Mouse (Mus musculus) T-cell, adult 2 months (primary cell): ENCODE measurements around the gene Cul9.

Experiments used
- DNase-seq: peaks from one replicate; pipeline ENCODE4 v3.0.0; 2022; ENCODE audit warnings: low spot score

Gene Cul9

DNA sequence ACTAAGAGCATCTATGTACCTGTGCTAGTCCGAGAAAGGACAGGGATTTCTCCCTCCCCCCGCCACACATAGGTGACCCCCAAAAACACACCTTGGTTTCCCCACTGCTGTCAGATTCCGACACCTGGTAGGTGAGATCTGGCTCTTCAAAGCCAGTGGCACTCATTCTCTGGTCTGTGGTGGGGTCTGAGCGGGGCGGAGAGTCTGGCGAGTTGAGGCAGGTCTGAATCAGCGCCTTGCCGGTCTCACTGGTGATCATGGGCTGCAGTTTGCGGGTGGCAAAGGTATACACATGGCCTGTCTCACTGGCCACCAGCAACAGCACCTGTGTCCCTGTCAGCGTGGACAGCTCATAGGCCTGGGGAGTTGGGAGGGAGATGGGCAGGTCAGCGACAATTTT, 7.3 kb upstream of the Cul9 start:
- no peak for DNase-seq

DNA sequence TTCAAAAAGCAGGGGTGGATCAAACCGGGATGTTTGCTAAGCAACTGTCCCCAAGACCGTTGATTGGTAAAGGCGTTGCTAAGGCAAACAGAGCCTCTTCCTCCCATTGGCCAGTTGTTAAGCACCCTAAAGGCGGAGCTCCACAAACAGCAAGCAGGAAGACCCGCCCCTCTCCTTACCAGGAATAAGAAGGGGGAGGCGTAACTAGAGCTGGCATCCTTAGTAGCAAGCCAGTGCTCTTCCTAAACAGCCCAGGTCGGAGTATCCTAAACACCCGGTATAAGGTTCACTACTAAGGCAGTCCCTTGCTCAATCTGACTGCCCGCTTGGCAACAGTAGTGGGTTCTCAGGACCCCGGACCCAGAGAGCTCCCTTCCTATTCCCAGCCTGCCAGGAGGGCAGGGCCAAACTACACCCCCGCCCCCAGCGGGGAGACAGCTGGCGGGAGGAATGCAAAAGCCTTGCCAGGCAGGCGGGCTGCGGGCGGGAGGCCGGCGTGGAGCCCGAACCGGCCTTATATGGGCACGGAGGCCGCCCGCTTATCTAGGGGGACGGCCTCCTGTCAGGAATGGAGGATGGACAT, 6.7 kb upstream of the Cul9 start:
- peak; percentile 27 for DNase-seq

DNA sequence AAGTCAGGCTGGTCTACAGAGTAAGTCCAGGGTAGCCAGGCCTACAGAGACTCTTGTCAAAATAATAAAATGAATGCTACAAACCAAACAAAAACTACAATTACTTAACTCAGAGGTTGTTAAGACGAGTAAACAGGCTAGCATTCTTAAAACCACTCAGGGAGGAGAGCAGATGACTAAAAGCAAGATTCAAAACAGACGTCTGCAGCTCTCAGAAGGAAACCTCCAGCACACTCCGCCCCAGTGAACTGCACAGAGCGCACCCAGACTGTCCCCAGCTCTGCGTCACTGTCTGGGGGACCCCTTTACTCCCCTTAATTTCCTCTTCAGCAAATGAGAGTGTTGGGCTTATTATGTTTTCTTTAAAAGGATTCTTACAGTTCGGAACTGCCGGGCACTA, 6.0 kb upstream of the Cul9 start:
- DNase-seq: no peak

DNA sequence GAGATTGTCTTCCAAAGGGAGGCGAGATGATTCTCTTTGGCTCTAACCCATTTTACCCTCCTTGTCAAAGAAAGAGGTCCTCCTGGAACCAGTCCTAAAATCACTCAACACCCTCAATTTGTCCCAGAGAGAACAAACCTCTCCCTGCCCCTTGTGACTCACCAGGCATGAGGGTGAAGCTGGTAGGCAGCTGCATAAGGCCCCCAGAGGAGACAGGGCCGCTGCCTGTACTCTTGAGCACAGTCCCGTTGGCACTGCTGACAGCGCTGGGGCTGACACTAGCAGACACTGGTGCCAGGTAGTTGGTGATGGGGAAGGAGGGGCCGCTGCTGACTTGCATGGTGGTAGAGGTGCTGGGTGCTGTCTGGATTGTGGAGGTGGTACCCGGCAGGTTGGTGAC, 5.2 kb upstream of the Cul9 start:
- no peak for DNase-seq

DNA sequence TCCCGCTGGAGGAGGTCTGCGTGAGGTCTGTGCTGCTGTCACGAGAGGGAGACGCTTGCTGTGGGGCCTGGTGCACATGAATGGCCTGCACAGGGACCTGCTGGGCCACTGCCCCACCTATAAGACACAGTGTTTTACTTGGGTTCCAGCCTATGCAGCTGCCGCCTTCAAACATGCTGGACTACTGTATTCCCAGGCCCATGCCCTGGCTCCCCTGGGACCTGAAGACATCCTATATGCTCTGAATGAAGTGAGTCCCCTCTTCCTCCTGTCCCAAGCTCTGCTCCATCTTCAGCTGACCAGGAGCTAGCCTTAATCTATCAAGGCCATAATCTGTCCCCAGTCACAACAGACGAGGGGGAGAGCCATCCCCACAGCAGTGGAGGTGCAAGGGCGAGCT, 4.7 kb upstream of the Cul9 start:
- no peak for DNase-seq

DNA sequence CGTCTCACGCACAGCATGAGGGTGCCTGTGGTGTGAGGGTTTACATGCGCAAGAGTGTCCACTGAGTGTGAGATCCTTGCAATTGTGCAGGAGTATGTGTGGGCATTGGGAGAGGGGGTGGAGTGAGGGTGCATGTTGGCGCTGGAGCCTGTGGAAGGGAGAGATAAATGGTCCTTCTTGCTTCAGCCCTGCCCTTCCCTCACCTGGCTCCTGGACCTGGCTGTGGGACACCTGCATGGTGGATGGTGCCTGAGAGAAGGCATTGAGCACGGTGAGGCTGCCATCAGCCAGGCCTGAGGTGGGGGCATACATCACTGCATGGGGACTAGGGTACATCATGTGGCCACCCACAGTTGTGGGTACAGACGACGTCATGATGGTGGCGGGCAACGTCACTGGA, 3.5 kb upstream of the Cul9 start:
- no peak for DNase-seq

DNA sequence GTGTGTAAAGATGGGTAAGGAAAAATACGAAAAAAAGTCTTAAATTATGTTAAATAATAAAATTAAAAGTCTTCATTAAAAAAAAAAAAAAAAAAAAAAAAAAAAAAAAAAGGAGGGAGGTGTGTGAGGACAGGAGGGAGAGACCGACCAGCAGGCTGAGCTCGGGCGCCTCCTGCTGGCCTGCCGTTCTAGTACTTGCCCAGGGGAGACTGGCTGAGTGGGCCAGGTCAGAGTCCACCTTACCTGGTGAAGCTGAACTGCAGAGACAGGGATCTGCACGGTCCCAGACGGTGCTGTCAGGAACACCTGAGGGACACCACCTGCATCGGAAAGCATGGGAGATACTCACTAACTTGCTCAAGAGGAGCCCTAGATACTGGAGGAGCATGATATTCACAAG, 3.0 kb upstream of the Cul9 start:
- peak; percentile 26 for DNase-seq

DNA sequence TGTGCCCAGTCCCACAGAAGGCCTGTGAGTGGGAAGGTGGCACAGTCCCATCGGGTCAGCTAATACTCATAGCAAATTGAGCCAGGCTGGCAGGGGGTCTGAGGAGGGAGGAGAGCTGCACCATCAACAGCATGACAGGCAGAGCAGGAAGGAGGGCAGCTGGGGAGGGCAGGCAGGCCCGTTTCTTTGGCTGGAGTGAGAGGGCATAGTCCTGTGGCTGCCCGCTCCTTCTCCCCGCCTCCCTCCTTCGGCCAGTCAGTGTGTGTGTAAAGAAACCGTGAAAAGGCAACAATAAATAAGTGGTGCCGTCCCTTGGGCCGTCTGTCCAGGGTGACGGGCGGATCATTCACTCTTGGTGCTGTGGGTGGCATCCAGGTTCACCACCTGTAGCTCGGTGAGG, 2.6 kb upstream of the Cul9 start:
- no peak for DNase-seq

DNA sequence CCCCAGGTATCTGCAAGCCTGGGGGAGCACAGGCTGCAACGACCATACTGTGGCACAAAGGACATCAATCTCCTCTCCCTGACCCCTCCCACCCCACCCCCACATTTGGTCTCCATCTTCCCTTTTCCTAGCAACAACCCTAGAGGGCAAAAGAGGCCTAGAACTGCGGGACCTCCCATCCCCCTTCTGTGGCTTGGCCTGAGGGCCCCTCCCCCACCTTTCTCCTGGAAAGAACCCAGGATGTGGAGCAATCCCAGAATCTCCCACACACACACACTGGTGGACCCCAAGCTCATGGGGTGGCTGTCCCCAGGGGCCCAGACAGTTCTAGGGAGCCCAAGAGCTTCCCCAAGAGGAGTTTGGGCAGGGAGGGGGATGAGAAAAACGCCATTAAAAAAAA, 1.7 kb upstream of the Cul9 start:
- DNase-seq: no peak

DNA sequence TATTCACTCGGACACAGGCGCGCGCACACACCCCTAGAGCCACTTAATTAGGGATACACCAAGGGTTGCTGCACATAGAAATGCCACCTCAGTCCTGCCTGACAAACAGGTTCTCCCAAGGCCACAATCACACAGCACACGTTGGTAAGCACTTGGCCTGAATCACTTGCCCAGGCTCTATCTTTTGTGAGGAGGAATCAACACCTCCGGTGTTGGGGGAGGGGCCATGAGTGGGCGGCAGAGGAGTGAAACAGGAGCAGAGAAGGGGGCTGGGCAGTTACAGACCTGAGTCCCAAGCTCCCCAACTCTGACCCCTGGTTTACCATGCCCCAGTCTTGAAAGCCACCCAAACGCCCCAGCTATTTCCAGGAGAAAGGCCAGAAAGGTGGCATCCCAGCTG, 807 bp upstream of the Cul9 start:
- no peak for DNase-seq

DNA sequence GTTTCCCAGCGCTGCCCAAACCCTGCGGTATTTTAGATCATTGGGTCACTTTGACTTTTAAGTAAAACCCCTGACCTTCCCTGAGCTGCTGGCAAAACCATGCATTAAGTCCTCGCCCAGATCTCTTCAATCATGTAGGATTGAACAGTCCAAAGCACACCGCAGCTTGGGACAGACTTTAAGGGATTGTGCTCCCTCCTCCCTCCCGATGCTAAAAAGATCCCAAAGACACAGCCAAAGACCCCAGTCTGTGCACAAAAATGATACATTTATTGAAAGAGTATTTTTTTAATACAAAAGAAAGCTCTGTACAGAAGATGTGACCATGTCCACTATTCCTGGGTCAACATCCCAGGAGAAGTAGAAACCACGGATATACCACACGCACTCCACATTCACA, 403 bp upstream of the Cul9 start:
- DNase-seq: no peak

DNA sequence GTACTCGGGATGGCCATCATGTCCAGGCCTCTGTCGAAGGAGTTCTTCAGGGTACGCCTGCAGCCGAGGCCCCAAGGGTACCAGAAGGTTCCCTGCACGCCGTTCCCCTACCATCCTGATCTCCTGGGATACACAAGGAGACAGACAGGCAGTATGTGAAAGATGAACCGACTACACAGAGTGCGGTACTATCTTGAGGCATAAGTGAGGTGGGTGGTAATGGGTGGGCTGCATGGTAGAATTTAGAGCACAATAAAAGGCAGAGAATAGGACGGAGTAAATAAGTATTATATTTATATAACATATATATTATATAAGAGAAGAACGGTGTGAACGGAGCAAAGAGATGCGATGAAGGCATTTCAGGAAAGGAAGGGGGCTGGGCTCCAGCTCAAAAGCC, 2.5 kb downstream of the Cul9 start:
- no peak for DNase-seq

DNA sequence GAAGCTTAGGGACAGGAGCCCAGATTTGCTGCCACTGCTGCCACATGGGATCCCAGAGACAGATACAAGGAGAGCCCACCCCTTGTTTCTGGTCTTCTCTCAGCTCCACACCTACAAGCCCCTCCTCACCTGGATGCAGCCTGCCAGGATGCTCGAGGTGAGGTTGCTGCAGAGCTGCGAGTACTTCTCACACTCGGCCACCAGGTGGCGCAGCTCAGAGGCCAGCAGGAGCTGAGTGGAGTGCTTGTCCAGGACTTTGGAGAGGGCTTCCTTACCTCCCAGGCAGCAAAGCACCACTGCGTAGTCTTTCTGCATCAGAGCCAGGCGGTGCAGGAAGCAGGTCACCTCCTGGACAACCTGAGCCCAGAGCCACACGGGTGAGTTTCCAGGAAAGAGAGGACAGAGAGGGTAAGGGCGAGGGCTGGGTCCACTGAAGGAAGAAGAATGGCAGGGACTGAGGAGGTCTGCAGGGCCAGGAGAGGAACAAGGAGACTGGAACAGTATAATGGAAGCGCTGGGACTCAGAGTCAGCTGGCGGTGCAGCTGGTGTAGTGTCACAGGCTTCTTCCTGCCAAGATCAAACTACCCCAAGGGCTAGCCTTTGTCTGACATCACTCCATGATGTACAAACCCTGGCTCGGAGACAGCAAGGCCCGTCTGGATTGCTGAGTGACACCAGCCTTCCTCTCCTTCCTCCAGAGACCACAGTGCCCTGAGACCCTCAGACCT, 20.4 kb downstream of the Cul9 start:
- DNase-seq: peak; percentile 60

DNA sequence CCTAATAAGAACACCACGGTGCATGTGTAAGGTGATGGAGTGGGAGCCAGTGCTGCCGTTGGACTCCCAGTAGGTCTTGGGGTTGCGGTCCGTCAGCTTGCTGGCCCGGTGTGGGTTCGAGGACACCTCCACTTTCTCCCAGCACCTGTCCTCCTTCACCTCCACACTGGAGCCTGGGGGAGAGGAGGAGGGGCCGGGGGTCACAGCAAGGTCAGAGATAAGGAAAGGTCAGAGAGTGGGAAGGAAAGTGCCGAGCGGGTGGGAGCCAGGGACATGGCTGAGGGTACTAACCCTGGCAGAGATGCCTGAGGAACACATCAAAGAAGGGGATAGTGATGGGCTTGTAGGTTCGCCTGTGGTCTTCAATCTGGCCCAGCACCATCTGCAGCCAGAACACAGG, 21.1 kb downstream of the Cul9 start:
- no peak for DNase-seq

DNA sequence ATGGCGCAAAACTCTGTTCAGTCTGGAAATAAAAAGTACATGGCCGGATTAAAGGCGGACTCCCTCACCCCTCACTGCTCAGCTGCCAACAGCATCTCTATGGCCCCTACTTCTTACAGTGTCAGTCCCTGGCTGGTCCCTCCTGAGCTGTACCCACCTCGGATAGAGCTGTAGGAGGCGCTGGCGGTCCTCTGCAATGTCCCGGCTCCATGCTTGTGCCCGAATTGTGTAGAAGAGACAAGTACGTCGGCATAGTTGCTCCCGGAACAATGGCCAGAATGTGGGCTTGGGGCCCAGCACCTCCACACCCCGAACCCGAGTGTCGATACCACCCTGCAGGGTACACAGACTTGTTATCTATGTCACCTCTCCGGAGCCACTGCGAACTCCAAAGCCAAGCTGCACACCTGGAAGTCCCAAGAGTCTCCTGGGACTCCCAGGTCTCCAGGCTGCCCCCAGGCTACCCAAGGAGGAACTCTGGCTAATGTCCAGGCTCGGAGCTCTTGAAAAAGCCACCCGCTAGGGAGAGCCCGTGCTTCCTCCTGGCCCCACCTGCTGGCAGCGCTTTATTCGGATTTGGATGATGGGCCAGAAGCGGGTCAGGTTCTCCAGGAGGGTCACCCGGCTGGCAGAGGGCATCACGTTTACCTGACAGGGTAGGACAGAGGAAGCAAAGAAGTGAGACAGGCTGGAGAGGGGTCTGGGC, 24.1 kb downstream of the Cul9 start:
- no peak for DNase-seq

DNA sequence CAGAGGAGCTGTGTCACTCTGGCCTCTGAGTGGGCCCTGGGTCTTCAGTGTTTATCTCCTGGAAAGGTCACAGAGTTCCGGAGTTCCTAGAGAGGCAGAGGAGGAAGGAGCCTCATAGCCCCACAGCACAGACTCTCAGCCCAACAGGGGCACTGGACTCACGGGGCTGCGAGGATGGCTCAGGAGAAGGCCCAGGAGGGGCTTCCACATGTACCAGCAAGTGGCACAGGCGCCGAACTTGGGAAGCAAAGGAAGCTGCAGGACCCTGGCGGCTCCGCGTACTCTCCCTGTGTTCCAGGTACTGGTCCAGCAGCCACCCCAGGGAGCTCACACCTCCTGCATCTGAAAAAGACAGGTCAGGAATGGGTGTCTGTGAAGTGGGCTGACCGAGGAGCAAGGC, 25.0 kb downstream of the Cul9 start:
- no peak for DNase-seq

DNA sequence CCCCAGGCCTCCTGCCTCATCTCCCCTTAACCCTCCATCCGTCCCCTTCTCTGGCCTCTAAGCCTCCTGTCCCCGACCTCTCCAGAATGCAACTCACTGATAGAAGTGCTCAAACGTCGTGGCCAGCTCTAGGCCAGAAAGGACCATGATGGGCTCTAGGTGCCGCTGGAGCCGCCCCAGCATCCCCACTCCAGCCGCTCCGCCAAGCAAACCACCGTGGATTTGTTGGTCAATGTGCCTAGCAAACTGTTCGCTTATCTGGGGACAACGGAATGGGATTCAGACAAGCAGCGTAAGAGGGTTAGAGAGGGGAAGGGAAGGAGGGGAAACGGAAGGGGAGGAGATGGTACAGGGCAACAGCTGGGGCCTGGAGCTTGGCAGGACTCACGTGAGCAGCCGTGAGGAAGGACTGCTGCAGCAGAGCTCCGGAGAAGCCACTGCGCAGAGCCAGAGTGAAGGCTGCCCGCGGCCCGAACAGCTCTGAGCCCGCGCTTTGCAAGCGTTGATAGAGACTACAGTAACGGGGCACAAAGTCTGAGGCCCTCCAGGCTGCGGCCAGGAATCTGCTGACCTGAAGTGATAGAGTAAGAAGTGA, 25.7 kb downstream of the Cul9 start:
- no peak for DNase-seq

DNA sequence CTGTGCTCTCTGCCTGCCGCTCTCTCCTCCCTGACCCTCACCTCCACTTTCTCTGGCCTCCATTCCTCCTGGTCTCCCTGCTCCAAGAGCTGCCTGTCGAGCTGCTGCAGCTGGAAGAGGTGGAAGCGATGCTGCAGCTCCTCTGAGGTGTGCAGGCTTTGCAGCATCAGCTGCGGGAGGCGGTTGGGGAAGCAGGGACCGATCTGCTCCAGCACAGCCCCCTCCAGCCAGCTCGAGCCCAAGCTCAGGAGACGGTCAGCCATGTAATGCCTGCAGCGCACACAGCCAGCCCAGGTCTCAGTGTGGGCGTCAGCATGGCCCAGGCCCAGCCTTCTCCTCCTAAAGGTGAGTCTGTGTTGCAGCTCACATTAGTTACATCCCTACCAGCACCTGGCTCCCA, 26.2 kb downstream of the Cul9 start:
- DNase-seq: no peak

DNA sequence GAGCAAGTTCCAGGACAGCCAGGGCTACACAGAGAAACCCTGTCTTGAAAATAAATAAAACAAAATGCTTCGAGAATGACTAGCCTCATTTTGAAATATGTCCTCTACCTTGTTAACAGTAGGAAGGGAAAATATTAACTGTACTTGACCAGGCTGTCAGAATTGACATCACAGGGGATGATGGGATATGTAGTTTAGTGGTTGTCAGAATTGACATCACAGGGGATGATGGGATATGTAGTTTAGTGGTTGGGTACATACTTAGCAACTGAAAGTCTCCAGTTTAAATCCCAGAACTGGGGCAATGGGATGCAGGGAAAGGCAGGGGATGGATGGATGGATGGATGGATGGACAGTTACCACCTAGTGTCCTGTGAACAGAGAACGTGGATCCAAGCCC, 32.9 kb downstream of the Cul9 start:
- DNase-seq: no peak

DNA sequence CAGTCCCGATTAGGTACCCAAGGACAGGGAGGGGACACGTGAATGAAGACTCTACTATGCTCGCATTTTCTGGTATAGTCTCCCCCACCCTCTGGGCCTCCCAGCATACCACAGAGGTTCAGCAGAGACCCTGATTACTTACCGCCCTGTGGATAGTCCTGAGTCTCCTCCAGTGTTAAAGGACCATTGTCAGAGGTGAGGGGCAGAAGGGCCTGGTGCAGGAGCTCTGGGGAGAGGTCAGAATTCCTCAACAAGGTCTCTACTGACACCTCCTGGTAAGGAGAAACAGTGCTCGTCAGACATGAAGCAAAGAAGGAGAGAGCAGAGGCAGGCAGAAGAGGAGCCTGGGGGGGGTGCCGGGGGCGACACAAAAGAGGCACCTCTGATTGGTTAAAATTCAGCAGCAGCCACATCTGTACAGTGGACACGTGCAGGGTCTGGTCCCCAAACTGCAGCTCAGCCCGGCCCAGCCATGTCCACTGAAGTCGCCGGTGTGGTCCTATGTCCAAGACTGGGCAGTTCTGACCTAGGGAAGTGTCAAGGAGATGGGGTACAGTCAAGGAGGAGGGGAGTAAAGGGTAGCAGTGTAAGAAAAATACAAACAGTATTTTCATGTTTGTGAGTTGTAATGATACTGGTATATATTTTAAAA, 35.0 kb downstream of the Cul9 start:
- no peak for DNase-seq

DNA sequence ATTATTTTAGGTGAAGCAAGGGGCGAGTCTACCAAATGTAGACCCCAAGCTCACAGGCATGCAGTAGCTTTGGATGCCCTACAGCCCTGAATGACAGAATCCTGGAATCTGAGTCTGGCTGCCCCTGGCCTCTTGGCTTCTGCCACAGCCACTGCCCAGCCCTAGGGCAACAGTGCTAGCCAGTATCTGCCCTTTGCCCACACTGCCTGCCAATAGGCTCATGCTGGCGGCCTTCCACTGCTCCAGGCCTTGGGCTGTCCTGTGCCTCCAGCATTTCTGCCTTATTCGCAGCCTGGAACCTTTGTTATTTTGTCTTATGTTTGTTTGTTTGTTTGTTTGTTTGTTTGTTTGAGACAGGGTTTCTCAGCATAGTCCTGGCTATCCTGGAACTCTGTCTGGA, 40.6 kb downstream of the Cul9 start:
- no peak for DNase-seq

DNA sequence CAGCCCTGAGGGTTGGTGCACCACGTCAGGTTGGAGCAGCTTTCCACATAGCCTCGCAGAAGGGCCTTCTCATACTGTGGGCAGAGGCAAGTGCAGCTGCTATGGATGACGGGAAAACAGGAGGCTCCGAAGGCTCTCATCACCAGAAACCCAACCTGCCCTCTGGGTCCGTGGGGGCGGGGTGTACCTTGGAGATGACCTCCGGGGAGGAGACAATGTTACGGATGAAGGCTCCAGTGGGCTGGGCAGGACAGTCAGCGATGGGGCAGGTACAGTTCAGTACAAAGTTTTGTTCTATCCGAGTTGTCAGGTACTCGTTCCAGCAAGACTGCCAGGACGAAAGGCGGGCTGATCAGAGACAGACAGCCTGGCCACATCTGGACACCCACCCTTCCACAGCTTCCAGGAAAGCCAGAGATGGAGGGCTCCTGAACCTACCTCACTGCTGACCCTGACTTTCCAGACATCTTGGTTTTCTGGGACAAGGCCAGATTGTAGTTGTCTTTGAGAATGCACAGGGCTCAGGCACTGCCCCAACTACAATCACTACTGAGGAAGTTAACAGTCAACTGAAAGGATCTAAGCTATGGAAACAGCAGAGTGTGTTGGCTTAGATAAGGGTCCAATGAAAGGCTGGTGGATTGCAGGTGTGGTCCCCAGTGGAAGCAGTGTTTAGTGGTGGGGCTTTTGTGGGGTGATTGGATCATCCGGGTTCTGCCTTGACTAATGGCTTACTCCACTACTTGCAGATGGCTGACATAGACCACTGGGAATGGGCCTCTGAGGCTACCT, 42.1 kb downstream of the Cul9 start:
- no peak for DNase-seq
